Mouse (Mus musculus) heart, adult 10 weeks (tissue): ENCODE data around the gene Gm3512. TPM values are rescaled to one million over a fixed set of nuclear protein-coding genes. Genes with fewer than 3 reads are reported as not detected.

ENCODE experiments used
- polyA plus RNA-seq: library from polyadenylated mRNA; stranded (reverse); fragments of 350-450 nt; fragmentation: Illumina TruSeq; extraction: RNeasy Lipid Tissue Mini Kit (QIAGEN cat#74804); gene quantifications from one replicate; pipeline ENCODE4 v1.2.3, GENCODE M21; 2014; ENCODE audit warnings: low read depth, low replicate concordance

The Gm3512 gene
- 0.60 TPM for polyA plus RNA-seq

DNA sequence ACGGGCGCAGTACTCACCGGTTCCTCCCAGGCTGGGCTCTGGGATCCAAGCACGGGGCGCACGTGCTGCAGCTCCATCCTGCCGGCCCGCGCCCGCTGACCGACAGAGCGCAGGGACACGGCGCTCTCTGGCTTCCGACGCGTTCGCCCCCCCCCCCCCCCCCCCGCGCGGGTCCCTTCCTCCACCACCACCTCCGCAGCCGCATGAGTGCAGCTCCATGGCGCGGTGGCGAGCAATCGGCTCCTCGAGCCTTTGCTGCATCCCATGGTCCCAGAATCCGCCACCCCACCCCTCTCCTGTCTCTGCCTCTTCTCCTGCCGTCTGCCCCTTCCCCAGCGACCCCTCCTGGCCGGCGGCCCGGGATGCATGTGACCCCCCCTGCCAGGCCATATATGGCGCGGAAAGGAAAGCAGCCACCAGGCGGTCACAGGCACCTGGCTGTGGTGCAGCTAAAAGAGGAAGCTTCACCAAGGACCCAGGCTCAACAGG lies at the start of gene Gm3512:
Gene Gm3512, minus strand, starts transcription at position 51 of the 489 bp plus-strand sequence.

DNA sequence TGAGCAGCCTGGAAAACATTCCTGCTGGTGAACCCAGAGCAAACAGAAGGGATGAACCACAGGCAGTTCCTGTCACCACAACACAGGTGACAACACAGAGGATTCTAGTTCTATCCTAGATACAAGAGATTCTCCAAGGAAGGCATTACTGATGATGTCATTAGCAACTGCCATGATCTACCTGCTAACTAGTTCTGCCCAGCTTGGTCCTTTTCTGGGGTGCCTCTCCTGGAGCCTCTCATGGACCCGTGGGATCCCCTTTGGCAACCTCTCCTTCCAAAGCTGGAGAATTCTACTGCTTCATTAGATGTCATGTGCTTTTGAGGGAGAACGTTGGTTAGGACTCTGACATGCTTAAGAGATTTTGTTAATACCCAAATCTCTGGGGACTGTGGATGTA lies 20.1 kb upstream of the Gm3512 start, which contains the start of gene Gm16434:
Gene Gm16434, minus strand, starts transcription at position 101 of the 400 bp plus-strand sequence.

DNA sequence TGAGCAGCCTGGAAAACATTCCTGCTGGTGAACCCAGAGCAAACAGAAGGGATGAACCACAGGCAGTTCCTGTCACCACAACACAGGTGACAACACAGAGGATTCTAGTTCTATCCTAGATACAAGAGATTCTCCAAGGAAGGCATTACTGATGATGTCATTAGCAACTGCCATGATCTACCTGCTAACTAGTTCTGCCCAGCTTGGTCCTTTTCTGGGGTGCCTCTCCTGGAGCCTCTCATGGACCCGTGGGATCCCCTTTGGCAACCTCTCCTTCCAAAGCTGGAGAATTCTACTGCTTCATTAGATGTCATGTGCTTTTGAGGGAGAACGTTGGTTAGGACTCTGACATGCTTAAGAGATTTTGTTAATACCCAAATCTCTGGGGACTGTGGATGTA lies 49.0 kb downstream of the Gm3512 start, which contains the start of gene Gm6676:
Gene Gm6676, minus strand, starts transcription at position 101 of the 400 bp plus-strand sequence.

Other genes with a start within 250 kb of the Gm3512 start
- gene Gm6356, start 200.7 kb downstream of the Gm3512 start, polyA plus RNA-seq = not detected
- gene Gm10406, start 147.1 kb downstream of the Gm3512 start, polyA plus RNA-seq = 0.39 TPM
- not detected for gene Gm3685, start 129.6 kb downstream of the Gm3512 start, polyA plus RNA-seq
- not detected for gene Gm3696, start 73.9 kb downstream of the Gm3512 start, polyA plus RNA-seq
- not detected for gene Gm6676, start 49.1 kb downstream of the Gm3512 start, polyA plus RNA-seq
- gene Gm16434, start 20.0 kb upstream of the Gm3512 start, polyA plus RNA-seq = not detected
- gene Gm3727, start 90.2 kb upstream of the Gm3512 start, polyA plus RNA-seq = not detected
- not detected for gene Gm3739, start 140.5 kb upstream of the Gm3512 start, polyA plus RNA-seq
- gene Gm5797, start 157.9 kb upstream of the Gm3512 start, polyA plus RNA-seq = not detected
- not detected for gene Gm8374, start 190.6 kb upstream of the Gm3512 start, polyA plus RNA-seq